Mouse (Mus musculus): ENCODE data around the gene Dmrtc2.
"Not testable (repeated sequence)": the region's sequence is repeated elsewhere in the genome, so short reads cannot be mapped to it uniquely, and the experiment has no call there.

The Dmrtc2 gene

GRCm38 (mm10) chr7:24869532-24870165 is at the start of gene Dmrtc2, which contains the start of gene Lypd4:
Dmrtc2 (plus strand) TSS chr7:24870057.
Lypd4 (minus strand) TSS chr7:24869941.
- DNase-seq, result no peak

DNA sequence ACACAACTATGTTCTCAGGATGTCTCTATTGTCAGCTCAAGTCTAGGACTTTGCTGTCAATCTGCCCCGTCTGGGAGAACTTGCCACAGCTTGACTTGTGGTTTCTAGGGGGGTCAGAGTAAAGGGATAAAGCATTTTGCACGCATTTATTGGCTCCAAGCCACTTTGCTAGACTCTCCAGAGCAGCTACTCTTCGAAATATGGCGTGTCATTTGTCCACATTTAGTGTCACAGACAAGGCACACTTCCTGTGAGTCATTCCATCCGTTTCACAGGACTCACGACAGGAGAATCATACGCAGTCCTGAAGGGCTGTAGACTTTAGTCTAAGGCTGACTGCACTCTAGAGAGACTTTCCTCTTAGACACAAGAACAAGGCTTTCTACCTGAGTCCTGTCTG is 45.4 kb upstream of the Dmrtc2 start:
- DNase-seq, result no peak

- no peak for DNase-seq
These were observed 42.7 kb upstream of the Dmrtc2 start for GRCm38 (mm10) chr7:24827181-24827580.

DNA sequence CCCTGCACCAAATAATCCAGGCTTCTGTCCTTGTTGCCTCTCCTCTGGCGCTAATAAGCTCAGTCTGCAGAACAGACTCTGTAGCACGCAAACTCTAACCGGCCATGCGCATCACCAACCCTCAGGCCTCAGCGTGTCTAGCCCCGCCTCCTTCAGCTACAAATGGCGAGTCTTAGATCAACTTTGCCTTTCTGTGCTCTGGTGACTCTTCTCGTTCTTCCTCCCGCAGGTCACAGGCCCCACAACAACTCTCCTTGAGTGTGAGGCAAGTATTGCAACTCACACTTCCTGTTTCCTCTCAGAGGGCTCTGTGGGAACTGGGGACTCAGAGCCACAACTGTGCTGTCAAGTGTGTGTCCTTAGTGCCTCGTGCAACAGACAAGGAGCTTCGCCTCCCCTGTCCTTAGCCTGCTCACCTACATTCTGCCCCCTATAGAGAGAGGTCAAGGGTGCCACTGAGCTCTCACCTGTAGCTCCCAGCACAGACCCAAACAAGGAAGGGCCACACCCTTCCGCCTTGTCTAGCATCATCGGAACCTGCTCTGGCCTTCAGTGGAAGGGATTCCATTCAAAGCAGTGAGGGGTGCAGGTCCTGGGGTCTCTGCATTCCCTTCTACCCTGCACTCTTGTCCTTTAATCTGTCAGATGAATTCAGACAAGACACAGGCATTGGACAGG is 31.0 kb upstream of the Dmrtc2 start:
- not testable (repeated sequence) for DNase-seq

DNA sequence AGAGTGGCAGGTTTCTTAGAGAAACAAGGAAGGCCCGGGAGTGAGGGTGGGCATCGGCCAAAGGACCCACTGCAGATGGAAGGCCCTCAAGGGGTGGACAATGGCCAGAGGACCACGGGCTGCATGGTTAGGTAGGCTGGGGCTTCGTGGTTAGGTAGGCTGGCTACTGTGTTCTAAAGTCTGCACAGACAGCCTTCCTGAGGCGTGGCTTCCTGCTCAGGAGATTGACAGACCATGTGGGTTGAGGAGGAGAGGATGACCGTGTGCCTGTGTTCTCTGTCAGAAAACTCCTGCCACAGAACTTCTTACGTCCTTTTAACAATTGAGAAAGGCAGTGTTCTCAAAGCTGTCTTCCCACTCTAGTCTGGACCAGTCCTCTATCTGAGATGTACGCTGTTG is 30.4 kb upstream of the Dmrtc2 start:
- no peak for DNase-seq

GRCm38 (mm10) chr7:24840331-24840730 is 29.5 kb upstream of the Dmrtc2 start:
- DNase-seq, result no peak

GRCm38 (mm10) chr7:24841009-24841408 is 28.8 kb upstream of the Dmrtc2 start:
- no peak for DNase-seq

DNA sequence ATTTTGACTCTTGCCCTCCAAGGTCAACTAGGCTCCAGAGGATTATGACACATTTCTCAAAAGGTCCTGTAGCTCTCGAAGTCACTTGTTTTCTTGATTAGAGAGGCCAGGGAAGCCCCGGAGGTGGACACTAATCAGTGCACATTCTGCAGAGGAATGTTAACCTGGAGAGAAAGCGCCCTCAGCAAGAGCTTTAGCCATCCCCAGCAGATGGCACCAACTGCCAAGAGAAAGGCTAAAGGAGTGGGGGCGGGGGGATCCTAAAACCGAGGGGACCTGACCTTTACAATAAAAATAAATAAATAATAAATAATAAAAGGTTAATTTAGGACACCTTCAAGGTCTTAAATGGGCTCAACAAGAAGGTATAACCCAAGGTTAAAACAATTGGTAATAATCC is 25.7 kb upstream of the Dmrtc2 start:
- no peak for DNase-seq

- no peak for DNase-seq
These were observed 24.7 kb upstream of the Dmrtc2 start for GRCm38 (mm10) chr7:24845181-24845580.

- no peak for DNase-seq
These were observed 24.1 kb upstream of the Dmrtc2 start for GRCm38 (mm10) chr7:24845713-24846112.

DNA sequence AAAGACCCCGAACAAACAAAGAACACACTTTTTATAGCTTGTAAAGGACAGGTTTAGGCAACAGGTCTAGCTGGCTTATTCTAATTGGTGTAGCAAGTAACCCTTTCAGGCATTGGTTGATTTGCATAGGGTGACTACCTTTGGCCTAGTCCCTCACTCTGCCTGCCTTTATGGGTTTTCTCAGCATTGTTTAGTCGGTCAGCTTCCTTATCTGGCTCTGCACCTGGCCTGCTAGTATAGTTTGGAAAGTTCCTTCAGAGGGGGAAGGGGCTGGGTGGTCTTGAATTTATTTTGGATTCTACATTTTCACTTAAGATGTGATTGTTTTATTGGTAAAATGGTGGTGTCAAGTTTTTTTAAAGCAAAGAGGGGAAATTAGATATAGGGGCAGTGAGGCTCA is 23.3 kb upstream of the Dmrtc2 start:
- DNase-seq, result not testable (repeated sequence)

GRCm38 (mm10) chr7:24850162-24850561 is 19.7 kb upstream of the Dmrtc2 start:
- DNase-seq, result peak; percentile 4

- peak; percentile 18 for DNase-seq
These were observed 19.0 kb upstream of the Dmrtc2 start for GRCm38 (mm10) chr7:24850899-24851303.

GRCm38 (mm10) chr7:24851596-24852325 is 18.1 kb upstream of the Dmrtc2 start:
- DNase-seq, result no peak

DNA sequence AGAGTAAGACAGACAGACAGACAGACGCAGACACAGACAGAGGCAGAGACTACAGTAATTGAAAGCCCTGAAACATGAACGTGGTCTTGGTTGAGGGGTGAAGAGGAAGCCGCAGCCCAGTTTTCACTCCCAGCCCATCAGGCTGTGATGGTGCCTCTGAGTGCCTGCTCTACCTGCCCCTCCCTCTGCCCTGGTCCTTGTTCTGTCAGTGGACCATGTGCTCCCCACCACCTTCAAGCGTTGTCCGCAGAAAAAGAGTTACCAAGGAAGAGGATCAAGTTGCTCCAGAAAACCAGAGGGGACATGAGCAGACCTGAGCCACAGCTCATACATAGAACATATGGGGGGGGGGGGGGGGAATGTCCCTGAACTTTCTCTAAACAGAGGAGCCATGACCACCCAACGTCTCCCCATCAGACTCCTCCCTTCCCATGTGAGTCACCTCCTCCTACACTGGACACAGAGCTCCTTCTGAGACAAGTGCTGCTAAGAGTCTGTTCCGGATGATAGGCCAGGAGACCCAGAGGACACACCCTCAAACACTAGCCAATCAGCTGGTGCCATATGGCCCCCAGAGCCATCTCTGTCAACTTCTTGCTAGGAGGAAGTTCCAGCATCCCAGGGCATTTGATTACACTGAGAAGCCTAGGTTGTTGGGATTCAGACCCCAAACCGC is 17.2 kb upstream of the Dmrtc2 start:
- no peak for DNase-seq

DNA sequence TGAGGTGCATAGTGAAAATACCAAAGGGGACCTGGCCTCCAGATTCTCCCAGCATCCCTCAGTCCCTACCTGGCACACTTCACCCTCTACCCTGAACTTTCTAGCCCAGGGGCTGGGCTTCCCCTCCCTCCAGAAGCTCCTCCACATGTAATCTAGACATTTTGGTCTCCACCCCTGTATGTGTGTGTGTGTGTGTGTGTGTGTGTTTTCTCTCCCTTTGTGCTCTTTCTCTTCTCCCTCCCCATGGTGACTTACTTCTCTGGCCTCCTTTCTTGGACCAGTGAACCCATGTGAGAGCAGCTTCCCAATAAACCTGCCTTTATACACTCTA is 16.7 kb upstream of the Dmrtc2 start:
- DNase-seq, result no peak

DNA sequence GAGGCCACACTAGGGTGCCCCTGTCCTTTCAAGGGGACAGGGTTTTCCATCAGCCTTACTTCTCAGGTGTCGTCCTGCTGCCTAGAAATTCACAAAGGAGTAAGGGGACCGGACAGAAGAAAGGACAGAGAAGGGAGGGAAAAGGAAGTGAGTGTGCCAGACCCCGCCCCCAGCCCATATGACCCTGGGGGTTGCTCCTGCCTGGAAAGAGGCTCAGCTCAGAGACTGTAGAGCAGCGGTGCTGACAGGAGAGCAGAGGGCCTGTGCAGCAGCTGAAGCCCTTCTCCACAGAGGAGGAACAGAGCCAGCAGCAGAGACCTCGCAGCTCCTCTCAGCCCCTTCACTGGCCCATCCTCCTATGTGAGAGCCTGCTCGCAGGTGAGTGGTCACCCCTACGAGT is 16.2 kb upstream of the Dmrtc2 start:
- no peak for DNase-seq

DNA sequence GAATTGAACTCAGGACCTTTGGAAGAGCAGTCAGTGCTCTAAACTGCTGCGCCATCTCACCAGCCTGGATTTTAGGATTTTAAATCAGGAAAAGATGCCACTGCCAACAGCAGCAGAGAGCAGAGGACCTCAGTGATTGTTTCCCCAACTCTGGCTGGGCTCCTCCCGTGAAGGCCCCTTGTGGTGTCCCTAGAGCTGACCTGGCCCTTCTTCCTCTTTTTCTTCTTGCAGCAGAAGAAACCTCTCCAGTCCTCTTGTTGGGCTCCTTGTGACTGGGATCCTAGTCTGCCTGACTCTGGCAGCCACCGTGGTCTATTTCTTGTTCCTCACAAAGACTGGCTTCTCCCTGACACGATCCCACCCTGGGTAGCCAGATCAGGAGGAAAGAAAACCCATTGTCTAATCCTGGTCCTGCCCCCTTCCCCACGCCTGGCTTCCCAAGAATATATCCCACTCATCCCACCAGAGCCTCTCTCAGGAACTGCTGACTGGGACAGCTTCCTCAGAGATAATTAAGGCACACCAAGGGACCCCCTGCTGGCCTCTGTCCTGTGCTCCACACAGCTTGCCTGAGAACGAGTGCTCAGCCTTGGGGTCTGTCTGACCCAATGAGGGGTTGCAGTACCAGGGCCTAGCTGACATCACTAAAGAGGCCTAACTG is 13.3 kb upstream of the Dmrtc2 start:
- DNase-seq, result no peak

GRCm38 (mm10) chr7:24859234-24859633 is 10.6 kb upstream of the Dmrtc2 start:
- DNase-seq, result no peak

DNA sequence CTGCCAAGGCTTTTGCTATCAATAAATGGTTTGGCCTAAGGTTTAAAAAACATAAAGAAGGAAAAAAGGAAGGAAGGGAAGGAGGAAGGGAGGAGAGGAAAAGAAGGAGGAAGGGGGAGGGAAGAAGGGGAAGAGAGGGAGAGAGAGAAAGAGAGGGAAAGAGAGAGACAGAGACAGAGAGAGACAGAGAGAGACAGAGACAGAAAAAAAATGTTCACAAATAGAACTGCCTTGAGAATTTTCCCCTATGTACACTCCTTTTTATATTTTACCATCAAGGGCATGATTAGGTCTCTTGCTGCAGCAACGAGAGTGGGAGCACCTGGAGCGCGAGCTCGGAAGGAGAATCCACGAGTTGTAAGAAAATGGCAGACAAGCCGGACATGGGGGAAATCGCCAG is 7.9 kb upstream of the Dmrtc2 start, which contains the start of gene Gm9844:
Gene Gm9844 (plus strand): TSS at position 301 of the 400 bp plus-strand sequence.
- no peak for DNase-seq

- DNase-seq, result no peak
These were observed 7.0 kb upstream of the Dmrtc2 start for GRCm38 (mm10) chr7:24862853-24863252.

DNA sequence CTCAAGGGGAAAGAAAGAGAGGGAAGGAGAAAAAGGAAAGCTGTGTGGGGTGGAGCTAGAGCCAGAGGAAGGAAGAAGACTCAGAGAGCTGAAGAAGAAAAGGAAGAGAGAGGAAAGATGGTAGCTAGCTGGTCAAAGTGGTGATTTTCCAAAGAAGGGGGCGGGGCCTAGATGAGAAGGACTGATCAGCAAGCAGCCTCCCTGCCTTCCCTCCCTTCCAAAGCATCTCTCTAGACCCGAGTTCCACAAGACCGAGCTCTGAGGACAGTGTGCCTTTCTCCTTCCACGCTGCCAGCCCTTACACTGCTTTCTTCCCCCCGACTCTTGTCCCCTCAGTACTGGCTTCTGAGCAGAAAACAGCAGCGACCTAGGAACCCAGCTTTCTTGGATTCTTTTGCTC is 5.7 kb upstream of the Dmrtc2 start:
- DNase-seq, result no peak

GRCm38 (mm10) chr7:24869080-24869479 is 777 bp upstream of the Dmrtc2 start:
- DNase-seq, result no peak

Measured in kidney, adult 9 months (tissue).